Mouse (Mus musculus) embryonic facial prominence, embryonic 11.5 days (tissue): ENCODE measurements around the gene Sh2d6. TPM values are rescaled to one million over a fixed set of nuclear protein-coding genes. Genes with fewer than 3 reads are reported as not detected.

Experiments used
- ATAC-seq: fragments of 200-750 bp; cut with Nextera tagmentation; replicated peaks from 2 replicates; pipeline ENCODE4 v1.8.0; 2017; ENCODE audit warnings: low read depth; ENCODE audit not compliant: insufficient number of reproducible peaks, low FRiP score, low TSS enrichment
- DNase-seq: peaks from one replicate; pipeline ENCODE4 v3.0.0-alpha.2; 2015; ENCODE audit warnings: low spot score
- H3K27ac ChIP-seq: fragments of 300-500 bp; sonication (generic); replicated peaks from 2 replicates; pipeline ENCODE4 v1.5.1; 2014; ENCODE audit warnings: mild to moderate bottlenecking, low read depth, low read length, control low read depth
- H3K27me3 ChIP-seq: fragments of 300-500 bp; sonication (generic); 2 replicates; pipeline ENCODE4 v1.6.1; 2014; ENCODE audit warnings: mild to moderate bottlenecking, low read length, moderate library complexity, mixed read lengths; ENCODE audit not compliant: control insufficient read depth, insufficient read depth
- H3K36me3 ChIP-seq: fragments of 300-500 bp; sonication (generic); replicated peaks from 2 replicates; pipeline ENCODE4 v1.6.1; 2014; ENCODE audit warnings: low read depth, mild to moderate bottlenecking, low read length, moderate library complexity, mixed read lengths; ENCODE audit not compliant: control insufficient read depth, insufficient read depth
- H3K4me1 ChIP-seq: fragments of 300-500 bp; sonication (generic); 2 replicates; pipeline ENCODE4 v1.6.1; 2014; ENCODE audit warnings: low read length, mixed read lengths; ENCODE audit not compliant: control insufficient read depth, insufficient read depth
- H3K4me2 ChIP-seq: fragments of 300-500 bp; sonication (generic); 2 replicates; pipeline ENCODE4 v1.6.1; 2014; ENCODE audit warnings: low read depth, mild to moderate bottlenecking, control low read depth, low read length, moderate library complexity
- H3K4me3 ChIP-seq: fragments of 300-500 bp; sonication (generic); 2 replicates; pipeline ENCODE4 v1.5.1; 2014; ENCODE audit warnings: low read depth, low read length, control low read depth
- H3K9ac ChIP-seq: fragments of 300-500 bp; sonication (generic); replicated peaks from 2 replicates; pipeline ENCODE4 v1.6.1; 2014; ENCODE audit warnings: mild to moderate bottlenecking, control low read depth, low read length
- H3K9me3 ChIP-seq: fragments of 300-500 bp; sonication (generic); replicated peaks from 2 replicates; pipeline ENCODE4 v1.6.1; 2016; ENCODE audit warnings: mild to moderate bottlenecking, low read length, inconsistent platforms, mixed read lengths; ENCODE audit not compliant: control insufficient read depth
- WGBS: fragments of 180-500 bp; shearing (Covaris S2); extraction: QIAGEN DNeasy Blood & Tissue Kit; methylation state at CpG from one replicate; pipeline ENCODE4 v1.1.7; 2014; 5-methylcytosine and 5-hydroxymethylcytosine counted together
- polyA plus RNA-seq: library from polyadenylated mRNA; unstranded; fragments of >200 nt; fragmentation: Nextera tagmentation; extraction: Ambion mirVana; gene quantifications from 2 replicates; pipeline ENCODE4 v1.2.1, GENCODE M21; 2014

Sh2d6 gene
- polyA plus RNA-seq, 1 experiment from 2014 or later, result not detected

DNA sequence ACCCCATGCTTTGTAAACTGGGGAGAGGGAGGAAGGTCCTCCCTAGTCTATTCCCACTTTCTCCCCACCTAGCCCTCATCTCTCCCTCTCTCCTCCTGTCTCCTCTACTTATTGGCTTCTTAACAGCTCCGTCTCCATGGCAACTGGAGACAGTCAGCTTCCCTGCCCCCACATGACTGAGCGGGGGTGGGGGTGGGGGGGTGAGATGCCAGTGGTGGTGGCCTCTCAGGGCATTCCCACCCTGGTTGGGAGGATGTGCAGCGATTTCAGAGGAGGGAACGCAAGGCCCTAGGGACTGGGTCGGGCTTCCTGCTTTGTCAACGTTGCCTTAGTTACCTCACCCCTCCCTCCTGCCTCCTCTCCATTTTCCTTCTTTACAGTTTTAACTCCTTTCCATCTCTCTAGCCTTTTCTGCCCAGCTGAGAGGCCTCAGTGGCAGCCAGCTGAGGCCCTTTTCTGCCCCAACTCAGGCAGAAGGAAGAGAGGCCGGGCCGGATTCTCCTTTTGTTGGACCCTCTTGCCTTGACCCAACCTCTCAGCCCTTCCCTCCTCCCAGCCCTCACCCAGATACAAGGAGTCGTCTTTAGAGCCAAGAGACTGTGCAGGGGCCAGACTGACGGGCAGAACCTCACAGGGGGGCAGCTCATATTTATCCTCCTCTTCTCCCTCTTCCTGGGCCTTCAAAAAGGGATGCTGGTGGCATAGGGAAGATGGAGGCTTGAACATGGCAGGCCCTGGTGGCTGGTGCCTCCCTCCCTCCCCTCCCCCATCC lies 1.4 kb downstream of the Sh2d6 start:
- H3K4me3 ChIP-seq, result no peak overlapping the region
- H3K9ac ChIP-seq, result 0 out of 2 replicates have a peak overlapping the region, but pooled peaks have one; percentile 20
- H3K27ac ChIP-seq, result no peak overlapping the region
- peak; percentile 70 for ATAC-seq
- H3K9me3 ChIP-seq, result no peaks in the 10 kb centered on the region
- peaks cover 5% of the 10 kb centered on the region; the same call in 1 of the 2 replicates for H3K4me1 ChIP-seq
- WGBS, result 22% methylated on average over 10 of the region's 10 CpGs
- DNase-seq, result peak; percentile 64
- no peaks in the 10 kb centered on the region for H3K27me3 ChIP-seq
- H3K36me3 ChIP-seq, result no peaks in the 10 kb centered on the region
- H3K4me2 ChIP-seq, result peak overlapping the region; percentile 17

- DNase-seq (no peak), ATAC-seq (0 out of 2 replicates have a peak, but pooled peaks have one; percentile 21)
- Histone ChIP-seq H3K9ac (no peak overlapping the region), H3K27ac (no peak overlapping the region), H3K36me3 (no peaks in the 10 kb centered on the region), H3K4me2 (peak overlapping the region; percentile 17; the same call in 1 of the 2 replicates), H3K27me3 (no peaks in the 10 kb centered on the region), H3K9me3 (no peaks in the 10 kb centered on the region), H3K4me1 (peaks cover 5% of the 10 kb centered on the region; the same call in 1 of the 2 replicates), H3K4me3 (no peak overlapping the region)
- 22% methylated on average over 8 of the region's 8 CpGs for WGBS
Measured at GRCm38 (mm10) chr6:72519303-72519702, 2.2 kb downstream of the Sh2d6 start.

GRCm38 (mm10) chr6:72518842-72519241 lies 2.7 kb downstream of the Sh2d6 start:
- ATAC-seq (no peak), DNase-seq (no peak)
- H3K4me3 ChIP-seq, result no peak overlapping the region
- no peak overlapping the region for H3K4me2 ChIP-seq
- no peak overlapping the region for H3K27ac ChIP-seq
- WGBS, result 70% methylated on average over 1 of the region's 1 CpGs
- H3K9me3 ChIP-seq, result no peaks in the 10 kb centered on the region
- H3K27me3 ChIP-seq, result no peaks in the 10 kb centered on the region
- peaks cover 5% of the 10 kb centered on the region; the same call in 1 of the 2 replicates for H3K4me1 ChIP-seq
- H3K36me3 ChIP-seq, result no peaks in the 10 kb centered on the region
- no peak overlapping the region for H3K9ac ChIP-seq

DNA sequence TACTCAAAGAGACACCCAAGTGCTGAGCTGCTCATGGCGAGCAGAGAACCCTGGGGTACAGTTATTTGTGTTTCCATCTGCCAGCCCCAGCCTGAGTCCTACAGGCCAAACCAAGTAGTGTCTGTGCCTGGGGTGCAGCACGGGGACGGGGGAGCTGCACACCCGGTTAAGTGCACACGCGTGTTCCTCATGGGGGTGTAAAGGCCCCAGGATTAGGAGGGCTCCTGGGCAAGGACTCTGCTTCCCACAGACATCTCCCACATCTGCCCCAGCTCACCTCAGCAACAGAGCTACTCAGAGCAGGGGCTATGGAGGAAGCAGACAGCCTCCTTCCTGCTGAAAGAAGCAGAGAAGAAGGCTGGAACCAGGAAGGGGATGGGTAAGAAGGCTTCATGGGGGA lies 5.9 kb downstream of the Sh2d6 start:
- no peak for ATAC-seq
- Histone ChIP-seq H3K27me3 (no peaks in the 10 kb centered on the region), H3K4me2 (no peak overlapping the region), H3K36me3 (no peaks in the 10 kb centered on the region), H3K4me1 (peaks cover 9% of the 10 kb centered on the region), H3K27ac (no peak overlapping the region), H3K9ac (no peak overlapping the region), H3K4me3 (no peak overlapping the region), H3K9me3 (no peaks in the 10 kb centered on the region)
- no peak for DNase-seq
- WGBS, result 92% methylated on average over 6 of the region's 6 CpGs

GRCm38 (mm10) chr6:72513071-72513440 lies 8.5 kb downstream of the Sh2d6 start:
- Histone ChIP-seq H3K36me3 (no peaks in the 10 kb centered on the region), H3K9me3 (no peaks in the 10 kb centered on the region), H3K4me2 (peak overlapping the region; percentile 64), H3K27ac (peak overlapping the region; percentile 81), H3K4me1 (peaks cover 5% of the 10 kb centered on the region), H3K27me3 (no peaks in the 10 kb centered on the region), H3K9ac (peak overlapping the region; percentile 80), H3K4me3 (peak overlapping the region; percentile 34; the same call in 1 of the 2 replicates)
- DNase-seq (no peak), ATAC-seq (no peak)
- WGBS, result 57% methylated on average over 7 of the region's 7 CpGs

GRCm38 (mm10) chr6:72512386-72513070 lies 9.0 kb downstream of the Sh2d6 start:
- DNase-seq, result peak; percentile 82
- peak overlapping the region; percentile 80 for H3K9ac ChIP-seq
- peak overlapping the region; percentile 81 for H3K27ac ChIP-seq
- WGBS, result 5% methylated on average over 29 of the region's 33 CpGs
- H3K27me3 ChIP-seq, result no peaks in the 10 kb centered on the region
- peaks cover 5% of the 10 kb centered on the region for H3K4me1 ChIP-seq
- H3K4me3 ChIP-seq, result peak overlapping the region; percentile 34
- H3K4me2 ChIP-seq, result peak overlapping the region; percentile 64
- peak; percentile 82 for ATAC-seq
- H3K36me3 ChIP-seq, result no peaks in the 10 kb centered on the region
- H3K9me3 ChIP-seq, result no peaks in the 10 kb centered on the region

DNA sequence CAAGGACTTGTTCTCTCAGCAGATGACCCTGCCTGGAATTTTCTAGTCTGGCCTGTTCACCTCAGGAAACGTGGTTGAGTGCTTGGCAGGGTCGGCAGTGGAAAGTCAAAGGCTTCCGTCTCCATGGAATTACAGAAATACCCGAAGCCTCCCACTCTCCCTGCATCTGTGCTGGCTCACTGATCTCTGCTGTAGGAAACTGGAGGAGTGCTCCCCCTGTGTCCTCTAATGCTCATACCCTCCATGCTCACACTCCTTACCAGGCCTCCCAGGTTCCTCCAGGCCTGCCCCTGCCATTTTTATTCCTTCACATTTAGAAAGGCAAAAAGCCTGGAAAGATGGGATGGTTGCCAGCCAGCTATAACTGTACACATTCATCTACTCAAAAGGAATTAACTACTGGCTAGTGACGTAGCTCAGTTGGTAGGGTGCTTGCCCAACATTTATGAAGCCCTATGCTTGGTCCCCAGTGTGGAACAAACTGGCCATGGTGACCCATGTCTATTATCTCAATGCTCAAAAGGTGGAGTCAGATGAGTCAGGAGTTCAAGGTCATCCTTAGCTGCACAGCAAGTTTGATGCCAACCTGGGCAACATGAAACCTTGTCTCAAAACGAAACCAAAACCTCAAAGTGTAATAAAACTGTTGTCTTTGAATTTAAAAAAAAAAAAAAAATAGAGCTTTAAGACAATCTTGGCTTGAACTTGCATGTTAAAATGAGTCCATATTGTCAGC lies 10.7 kb downstream of the Sh2d6 start:
- no peaks in the 10 kb centered on the region for H3K9me3 ChIP-seq
- H3K4me3 ChIP-seq, result no peak overlapping the region
- H3K4me1 ChIP-seq, result peaks cover 5% of the 10 kb centered on the region
- WGBS, result 66% methylated on average over 6 of the region's 6 CpGs
- DNase-seq (no peak), ATAC-seq (no peak)
- no peak overlapping the region for H3K4me2 ChIP-seq
- no peak overlapping the region for H3K9ac ChIP-seq
- H3K27me3 ChIP-seq, result no peaks in the 10 kb centered on the region
- H3K27ac ChIP-seq, result no peak overlapping the region
- H3K36me3 ChIP-seq, result no peaks in the 10 kb centered on the region
